Mouse (Mus musculus): ENCODE data around the gene Gimap3. TPM values are rescaled to one million over a fixed set of nuclear protein-coding genes. Genes with fewer than 3 reads are reported as not detected.

Gimap3 gene
- polyA plus RNA-seq, 1 experiment from 2014 or later, result not detected

DNA sequence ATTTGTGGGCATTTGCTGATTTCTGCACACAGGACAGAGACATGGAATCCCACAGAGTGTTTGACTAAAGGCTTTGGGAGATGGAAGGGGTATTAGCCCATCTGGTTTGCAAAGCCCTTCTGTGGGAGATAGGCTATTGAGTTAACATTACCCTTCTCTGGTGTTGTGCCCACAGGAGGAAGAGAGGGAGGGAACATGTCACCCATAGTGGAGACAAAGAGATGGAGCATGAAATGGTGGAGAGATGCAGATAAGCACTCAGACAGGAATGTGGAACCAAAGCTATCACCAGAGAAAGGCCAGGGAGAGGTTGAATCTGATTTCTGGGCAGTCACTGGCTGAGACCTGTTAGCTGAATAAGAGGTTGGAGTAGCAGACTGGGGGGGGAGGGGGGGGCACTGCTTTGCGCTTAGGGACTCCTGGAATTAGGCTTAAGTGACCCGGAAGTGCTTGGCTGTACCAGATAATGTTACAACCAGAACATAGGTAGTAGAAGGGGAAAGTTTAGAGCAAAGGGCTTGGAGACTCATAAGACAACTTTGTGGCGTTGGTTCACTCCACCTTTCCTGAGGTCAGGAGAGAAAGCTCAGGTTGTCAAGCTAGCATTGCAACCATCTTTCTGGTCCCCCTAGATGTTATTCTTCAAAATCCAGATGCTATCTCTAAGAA, 30.0 kb downstream of the Gimap3 start:
- no peak for DNase-seq (ENCODE audit: low spot score)
- ATAC-seq (replicated peaks; ENCODE audit: insufficient number of reproducible peaks, low FRiP score, low TSS enrichment, low read depth), result no peak
- WGBS, result 55% methylated on average over 3 of the region's 3 CpGs

DNA sequence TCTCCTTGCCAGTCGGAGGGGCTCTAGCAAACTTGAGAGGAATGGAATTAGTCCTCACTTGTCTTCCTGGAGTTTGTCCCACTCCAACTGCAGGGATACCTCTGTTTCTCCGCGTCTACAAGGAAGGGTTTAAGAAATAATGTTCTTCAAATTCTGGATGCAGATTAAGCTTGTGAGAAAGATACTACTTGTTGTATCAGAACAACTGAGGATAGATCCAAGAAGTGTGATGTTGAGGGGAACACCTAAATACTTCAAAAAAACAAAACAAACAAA, 30.9 kb downstream of the Gimap3 start:
- H3K36me3 ChIP-seq (replicated peaks; ENCODE audit: control insufficient read depth, insufficient read depth, low read depth, low read length), result no peaks in the 10 kb centered on the region
- H3K27me3 ChIP-seq (ENCODE audit: control insufficient read depth, insufficient read depth, low read length), result peaks cover 24% of the 10 kb centered on the region
- no peak overlapping the region for H3K4me2 ChIP-seq (ENCODE audit: low read depth, low read length)
- H3K9ac ChIP-seq (replicated peaks; ENCODE audit: low read length), result no peak overlapping the region
- H3K4me3 ChIP-seq (ENCODE audit: low read depth, low read length), result no peak overlapping the region
- DNase-seq (ENCODE audit: low spot score), result no peak
- WGBS, result 81% methylated on average over 3 of the region's 3 CpGs
- no peaks in the 10 kb centered on the region for H3K9me3 ChIP-seq (replicated peaks; ENCODE audit: control insufficient read depth, low read length)
- no peaks in the 10 kb centered on the region; the same call in 1 of the 2 replicates for H3K4me1 ChIP-seq (ENCODE audit: control insufficient read depth, insufficient read depth, low read length)
- H3K27ac ChIP-seq (replicated peaks; ENCODE audit: low read depth, low read length), result no peak overlapping the region
- no peak for ATAC-seq (replicated peaks; ENCODE audit: insufficient number of reproducible peaks, low FRiP score, low TSS enrichment, low read depth)

More for the DNA sequence above, 30.0 kb downstream of the Gimap3 start:
- Histone ChIP-seq H3K4me1 (ENCODE audit: control insufficient read depth, insufficient read depth, low read length) (no peaks in the 10 kb centered on the region; the same call in 1 of the 2 replicates), H3K4me2 (ENCODE audit: low read depth, low read length) (no peak overlapping the region), H3K27me3 (ENCODE audit: control insufficient read depth, insufficient read depth, low read length) (peaks cover 24% of the 10 kb centered on the region), H3K9ac (replicated peaks; ENCODE audit: low read length) (no peak overlapping the region), H3K9me3 (replicated peaks; ENCODE audit: control insufficient read depth, low read length) (no peaks in the 10 kb centered on the region), H3K36me3 (replicated peaks; ENCODE audit: control insufficient read depth, insufficient read depth, low read depth, low read length) (no peaks in the 10 kb centered on the region), H3K4me3 (ENCODE audit: low read depth, low read length) (no peak overlapping the region), H3K27ac (replicated peaks; ENCODE audit: low read depth, low read length) (no peak overlapping the region)

DNA sequence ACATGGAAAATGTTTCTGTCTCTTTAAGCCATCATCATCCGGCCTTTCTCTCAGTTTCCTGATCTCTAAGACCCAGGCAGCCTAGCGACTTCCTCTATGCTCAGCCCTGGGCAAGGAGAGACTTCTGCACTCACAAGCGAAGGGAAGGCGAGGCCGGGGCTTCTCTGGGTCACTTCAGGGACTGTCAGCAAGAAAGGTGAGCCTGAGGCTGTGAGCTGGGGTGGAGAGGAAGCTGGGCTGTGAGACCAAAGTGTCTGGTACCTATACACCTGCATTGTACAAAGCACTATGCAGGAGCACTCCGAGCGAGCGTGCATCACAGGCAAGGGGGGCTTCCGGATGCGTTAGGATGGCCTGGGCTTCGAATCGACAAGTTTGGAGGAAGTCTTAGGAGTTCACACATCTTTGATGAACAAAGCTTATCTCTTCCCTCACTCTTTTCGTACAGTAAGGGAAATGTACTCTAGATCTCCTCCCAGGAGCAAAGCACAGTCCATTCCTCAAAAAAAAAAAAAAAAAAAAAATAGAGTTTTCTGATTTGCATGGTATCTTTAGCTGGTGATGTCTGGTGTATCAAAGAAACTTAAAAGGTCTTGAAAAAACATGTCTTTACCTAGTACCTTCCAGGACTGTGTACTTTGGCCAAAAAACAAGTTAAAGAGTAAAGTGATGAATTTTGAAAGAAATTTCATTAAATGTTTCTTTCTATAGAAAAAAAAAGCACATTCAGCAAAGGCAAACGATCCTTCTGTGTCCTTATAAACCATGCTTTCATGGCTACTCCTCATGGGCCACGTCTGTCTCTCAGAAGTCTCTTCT, 31.5 kb downstream of the Gimap3 start, which contains the start of gene Gimap1:
Gene Gimap1, plus strand, starts transcription at position 94 of the 819 bp plus-strand sequence.
- Histone ChIP-seq H3K4me3 (ENCODE audit: low read depth, low read length) (no peak within 1 kb of the TSS), H3K9ac (replicated peaks; ENCODE audit: low read length) (no peak within 1 kb of the TSS), H3K4me2 (ENCODE audit: low read depth, low read length) (no peak within 1 kb of the TSS), H3K9me3 (replicated peaks; ENCODE audit: control insufficient read depth, low read length) (no peaks in the 10 kb centered on the region), H3K4me1 (ENCODE audit: control insufficient read depth, insufficient read depth, low read length) (no peaks in the 10 kb centered on the region; the same call in 1 of the 2 replicates), H3K27me3 (ENCODE audit: control insufficient read depth, insufficient read depth, low read length) (peaks cover 23% of the 10 kb centered on the region), H3K27ac (replicated peaks; ENCODE audit: low read depth, low read length) (no peak within 1 kb of the TSS), H3K36me3 (replicated peaks; ENCODE audit: control insufficient read depth, insufficient read depth, low read depth, low read length) (no peaks in the 10 kb centered on the region)
- 79% methylated on average over 15 of the region's 15 CpGs for WGBS
- ATAC-seq (replicated peaks; ENCODE audit: insufficient number of reproducible peaks, low FRiP score, low TSS enrichment, low read depth), result no peak
- DNase-seq (ENCODE audit: low spot score), result no peak

DNA sequence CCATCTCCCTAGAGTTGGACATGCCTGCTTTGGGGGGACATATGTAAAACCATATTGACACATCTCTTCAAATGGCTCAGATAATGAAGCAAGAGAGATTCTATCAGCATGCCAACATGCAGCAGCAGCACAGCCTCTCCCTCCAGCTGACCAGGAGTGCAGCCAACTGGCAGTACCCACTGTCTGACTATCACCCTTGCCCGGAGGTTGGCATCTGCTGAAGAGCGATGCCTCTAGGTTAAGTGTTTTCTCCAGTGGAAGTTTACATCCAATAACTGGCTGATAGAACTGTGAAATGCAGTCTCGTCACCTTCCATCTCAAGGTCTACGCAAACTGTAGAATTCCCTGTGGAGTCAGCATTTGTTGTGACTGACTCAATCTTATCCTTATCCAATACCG, 33.0 kb downstream of the Gimap3 start:
- Histone ChIP-seq H3K9ac (replicated peaks; ENCODE audit: low read length) (no peak overlapping the region), H3K27ac (replicated peaks; ENCODE audit: low read depth, low read length) (no peak overlapping the region), H3K27me3 (ENCODE audit: control insufficient read depth, insufficient read depth, low read length) (peaks cover 15% of the 10 kb centered on the region), H3K36me3 (replicated peaks; ENCODE audit: control insufficient read depth, insufficient read depth, low read depth, low read length) (no peaks in the 10 kb centered on the region), H3K4me3 (ENCODE audit: low read depth, low read length) (no peak overlapping the region), H3K9me3 (replicated peaks; ENCODE audit: control insufficient read depth, low read length) (no peaks in the 10 kb centered on the region), H3K4me1 (ENCODE audit: control insufficient read depth, insufficient read depth, low read length) (no peaks in the 10 kb centered on the region; the same call in 1 of the 2 replicates), H3K4me2 (ENCODE audit: low read depth, low read length) (no peak overlapping the region)
- DNase-seq (ENCODE audit: low spot score), result no peak
- 89% methylated on average over 5 of the region's 5 CpGs for WGBS
- no peak for ATAC-seq (replicated peaks; ENCODE audit: insufficient number of reproducible peaks, low FRiP score, low TSS enrichment, low read depth)

- Histone ChIP-seq H3K27me3 (ENCODE audit: control insufficient read depth, insufficient read depth, low read length) (peaks cover 8% of the 10 kb centered on the region), H3K4me1 (ENCODE audit: control insufficient read depth, insufficient read depth, low read length) (no peaks in the 10 kb centered on the region), H3K9me3 (replicated peaks; ENCODE audit: control insufficient read depth, low read length) (no peaks in the 10 kb centered on the region), H3K27ac (replicated peaks; ENCODE audit: low read depth, low read length) (no peak overlapping the region), H3K36me3 (replicated peaks; ENCODE audit: control insufficient read depth, insufficient read depth, low read depth, low read length) (no peaks in the 10 kb centered on the region), H3K4me2 (ENCODE audit: low read depth, low read length) (no peak overlapping the region), H3K9ac (replicated peaks; ENCODE audit: low read length) (no peak overlapping the region), H3K4me3 (ENCODE audit: low read depth, low read length) (no peak overlapping the region)
- no peak for DNase-seq (ENCODE audit: low spot score)
- 90% methylated on average over 2 of the region's 2 CpGs for WGBS
- no peak for ATAC-seq (replicated peaks; ENCODE audit: insufficient number of reproducible peaks, low FRiP score, low TSS enrichment, low read depth)
Measured at GRCm38 (mm10) chr6:48737053-48737452, 33.6 kb downstream of the Gimap3 start.

- H3K4me1 ChIP-seq (ENCODE audit: control insufficient read depth, insufficient read depth, low read length), result no peaks in the 10 kb centered on the region
- no peak for ATAC-seq (replicated peaks; ENCODE audit: insufficient number of reproducible peaks, low FRiP score, low TSS enrichment, low read depth)
- no peak for DNase-seq (ENCODE audit: low spot score)
- H3K27ac ChIP-seq (replicated peaks; ENCODE audit: low read depth, low read length), result no peak overlapping the region
- H3K9me3 ChIP-seq (replicated peaks; ENCODE audit: control insufficient read depth, low read length), result no peaks in the 10 kb centered on the region
- H3K36me3 ChIP-seq (replicated peaks; ENCODE audit: control insufficient read depth, insufficient read depth, low read depth, low read length), result no peaks in the 10 kb centered on the region
- no peak overlapping the region for H3K4me2 ChIP-seq (ENCODE audit: low read depth, low read length)
- no peak overlapping the region for H3K9ac ChIP-seq (replicated peaks; ENCODE audit: low read length)
- H3K4me3 ChIP-seq (ENCODE audit: low read depth, low read length), result no peak overlapping the region
- H3K27me3 ChIP-seq (ENCODE audit: control insufficient read depth, insufficient read depth, low read length), result no peaks in the 10 kb centered on the region
- WGBS, result 82% methylated on average over 1 of the region's 1 CpGs
Measured at GRCm38 (mm10) chr6:48733660-48734059, 37.0 kb downstream of the Gimap3 start.

DNA sequence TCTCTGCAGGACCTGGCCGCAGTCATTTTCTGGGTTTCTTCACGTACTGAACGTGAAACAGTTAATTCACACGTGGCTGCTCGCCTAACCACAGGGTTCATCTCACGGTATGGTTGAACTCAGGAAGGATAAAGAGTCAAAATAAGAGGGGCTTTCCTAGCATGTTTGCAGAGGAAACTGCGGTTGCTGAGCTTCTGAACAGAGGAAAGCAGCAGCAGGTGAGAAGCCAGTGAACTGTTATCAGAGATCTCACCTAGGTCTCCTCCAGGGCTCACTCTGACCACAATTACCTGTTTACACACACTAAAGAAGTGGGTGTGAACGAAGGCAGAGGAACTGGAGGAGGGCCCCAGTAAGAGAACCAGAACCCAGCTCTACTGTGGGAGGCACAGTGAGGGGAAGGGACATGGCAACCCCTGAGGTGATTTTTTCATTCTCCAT, 37.8 kb downstream of the Gimap3 start:
- Histone ChIP-seq H3K27ac (replicated peaks; ENCODE audit: low read depth, low read length) (no peak overlapping the region), H3K9ac (replicated peaks; ENCODE audit: low read length) (no peak overlapping the region), H3K27me3 (ENCODE audit: control insufficient read depth, insufficient read depth, low read length) (no peaks in the 10 kb centered on the region), H3K4me1 (ENCODE audit: control insufficient read depth, insufficient read depth, low read length) (no peaks in the 10 kb centered on the region), H3K9me3 (replicated peaks; ENCODE audit: control insufficient read depth, low read length) (no peaks in the 10 kb centered on the region), H3K36me3 (replicated peaks; ENCODE audit: control insufficient read depth, insufficient read depth, low read depth, low read length) (no peaks in the 10 kb centered on the region), H3K4me2 (ENCODE audit: low read depth, low read length) (no peak overlapping the region), H3K4me3 (ENCODE audit: low read depth, low read length) (no peak overlapping the region)
- WGBS, result 55% methylated on average over 8 of the region's 8 CpGs
- DNase-seq (ENCODE audit: low spot score) (no peak), ATAC-seq (replicated peaks; ENCODE audit: insufficient number of reproducible peaks, low FRiP score, low TSS enrichment, low read depth) (no peak)

DNA sequence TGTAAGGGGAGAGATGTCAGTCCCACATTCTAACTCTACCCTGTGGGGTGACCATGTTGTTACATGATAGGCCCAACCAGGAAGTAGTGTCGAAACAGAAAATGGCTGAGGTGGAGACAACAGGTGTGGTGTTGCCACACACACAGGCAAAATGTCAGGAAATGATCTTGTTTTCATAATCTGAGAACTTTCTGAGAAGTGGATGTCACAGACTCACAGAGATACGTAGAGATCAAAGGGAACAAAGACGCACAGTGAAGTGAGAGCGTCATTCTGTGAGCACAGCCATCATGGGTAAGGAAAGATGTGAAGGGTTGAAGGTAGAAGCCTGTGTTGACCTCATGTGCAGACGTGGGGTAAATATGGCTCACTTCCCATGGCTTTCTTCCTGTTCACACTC, 42.9 kb downstream of the Gimap3 start:
- no peaks in the 10 kb centered on the region for H3K27me3 ChIP-seq (ENCODE audit: control insufficient read depth, insufficient read depth, low read length)
- no peak overlapping the region for H3K4me3 ChIP-seq (ENCODE audit: low read depth, low read length)
- no peak overlapping the region for H3K9ac ChIP-seq (replicated peaks; ENCODE audit: low read length)
- no peak overlapping the region for H3K4me2 ChIP-seq (ENCODE audit: low read depth, low read length)
- DNase-seq (ENCODE audit: low spot score), result no peak
- ATAC-seq (replicated peaks; ENCODE audit: insufficient number of reproducible peaks, low FRiP score, low TSS enrichment, low read depth), result no peak
- no peaks in the 10 kb centered on the region for H3K9me3 ChIP-seq (replicated peaks; ENCODE audit: control insufficient read depth, low read length)
- WGBS, result 90% methylated on average over 5 of the region's 5 CpGs
- no peak overlapping the region for H3K27ac ChIP-seq (replicated peaks; ENCODE audit: low read depth, low read length)
- H3K4me1 ChIP-seq (ENCODE audit: control insufficient read depth, insufficient read depth, low read length), result no peaks in the 10 kb centered on the region
- H3K36me3 ChIP-seq (replicated peaks; ENCODE audit: control insufficient read depth, insufficient read depth, low read depth, low read length), result no peaks in the 10 kb centered on the region

Measured in embryonic facial prominence, embryonic 11.5 days (tissue).